Mouse (Mus musculus) kidney, embryonic 16.5 days (tissue): ENCODE results near the gene Gadd45g. TPM values are rescaled to one million over a fixed set of nuclear protein-coding genes. Genes with fewer than 3 reads are reported as not detected.

Experiments used
- ATAC-seq: fragments of 200-750 bp; cut with Nextera tagmentation; 2 replicates; pipeline ENCODE4 v1.8.0; 2017; ENCODE audit warnings: moderate TSS enrichment; ENCODE audit not compliant: low FRiP score, low TSS enrichment
- H3K27ac ChIP-seq: fragments of 300-500 bp; sonication (generic); 2 replicates; pipeline ENCODE4 v1.5.1; 2014; ENCODE audit warnings: low read length
- H3K27me3 ChIP-seq: fragments of 300-500 bp; sonication (generic); 2 replicates; pipeline ENCODE4 v1.6.1; 2014; ENCODE audit warnings: low read length, control low read depth, mixed read lengths; ENCODE audit not compliant: insufficient read depth
- H3K36me3 ChIP-seq: fragments of 300-500 bp; sonication (generic); 2 replicates; pipeline ENCODE4 v1.6.1; 2014; ENCODE audit warnings: low read length, control low read depth, mixed read lengths; ENCODE audit not compliant: insufficient read depth
- H3K4me1 ChIP-seq: fragments of 300-500 bp; sonication (generic); 2 replicates; pipeline ENCODE4 v1.6.1; 2014; ENCODE audit warnings: low read length, control low read depth, mixed read lengths; ENCODE audit not compliant: insufficient read depth
- H3K4me2 ChIP-seq: fragments of 300-500 bp; sonication (generic); replicated peaks from 2 replicates; pipeline ENCODE4 v1.6.1; 2014; ENCODE audit warnings: low read depth, low read length
- H3K4me3 ChIP-seq: fragments of 300-500 bp; sonication (generic); 2 replicates; pipeline ENCODE4 v1.5.1; 2014; ENCODE audit warnings: mild to moderate bottlenecking, low read length
- H3K9ac ChIP-seq: fragments of 300-500 bp; sonication (generic); replicated peaks from 2 replicates; pipeline ENCODE4 v1.6.1; 2014; ENCODE audit warnings: low read length
- H3K9me3 ChIP-seq: fragments of 300-500 bp; sonication (generic); 2 replicates; pipeline ENCODE4 v1.6.1; 2016; ENCODE audit warnings: low read length, control low read depth
- WGBS: fragments of 180-500 bp; shearing (Covaris S2); extraction: QIAGEN DNeasy Blood & Tissue Kit; methylation state at CpG from one replicate; pipeline ENCODE4 v1.1.7; 2014; 5-methylcytosine and 5-hydroxymethylcytosine counted together
- polyA plus RNA-seq: library from polyadenylated mRNA; unstranded; fragments of >200 nt; fragmentation: Nextera tagmentation; extraction: Ambion mirVana; gene quantifications from 2 replicates; pipeline ENCODE4 v1.2.1, GENCODE M21; 2015

Gadd45g gene
- polyA plus RNA-seq, result 45.8 and 48.5 TPM in 2 replicates

GRCm38 (mm10) chr13:51846301-51846867 is at the start of gene Gadd45g:
Gene Gadd45g, plus strand, starts transcription at chr13:51846678.
- Histone ChIP-seq H3K36me3 (no peaks in the 10 kb centered on the region), H3K4me2 (peak within 1 kb of the TSS; percentile 98), H3K4me3 (peak within 1 kb of the TSS; percentile 80), H3K27me3 (peaks cover 2% of the 10 kb centered on the region), H3K4me1 (peaks cover 49% of the 10 kb centered on the region), H3K9me3 (no peaks in the 10 kb centered on the region), H3K27ac (peak within 1 kb of the TSS; percentile 88), H3K9ac (peak within 1 kb of the TSS; percentile 89)
- peak; percentile 75 for ATAC-seq
- under 1% methylated on average over 31 of the region's 31 CpGs for WGBS

DNA sequence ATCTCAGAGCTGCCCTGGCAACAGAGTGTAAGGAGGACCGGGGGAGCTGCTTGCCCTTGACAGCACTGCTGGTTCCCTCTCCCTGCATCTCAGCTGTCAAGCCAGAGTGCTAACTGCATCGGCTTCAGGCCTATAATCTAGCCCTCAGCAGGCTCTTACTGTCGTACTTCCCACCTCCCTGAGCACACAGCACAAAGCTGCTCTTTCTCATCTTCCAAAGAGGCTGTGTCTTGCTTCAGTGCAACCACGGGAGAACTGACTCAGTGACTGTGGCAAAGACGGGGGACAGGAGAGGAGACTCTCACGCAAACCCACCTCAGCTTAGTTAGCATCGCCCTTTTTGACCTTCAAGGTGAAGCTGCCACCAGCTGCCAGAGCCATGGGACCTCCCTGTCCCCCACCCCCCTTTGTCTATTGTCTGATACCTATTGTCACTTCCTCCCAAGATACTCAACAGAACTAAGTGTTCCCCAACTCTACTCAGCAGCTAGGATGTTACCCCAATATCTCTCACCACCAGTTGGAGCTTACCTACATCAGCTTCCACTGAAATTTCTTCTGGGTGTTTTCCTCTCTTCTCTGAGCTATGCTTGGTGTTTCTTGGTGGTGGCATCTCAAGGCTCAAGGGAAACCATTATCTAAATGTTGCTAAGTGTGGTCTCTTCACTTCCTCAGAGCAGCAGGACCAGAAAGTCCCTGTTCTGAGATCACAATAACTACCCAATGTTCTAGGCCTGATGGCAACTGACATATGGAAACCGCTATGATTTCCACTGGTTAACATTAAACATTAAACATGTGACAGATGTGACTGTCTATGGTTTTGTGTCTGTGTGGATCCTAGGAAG is 48.4 kb upstream of the Gadd45g start:
- WGBS, result 49% methylated on average over 8 of the region's 8 CpGs
- no peak overlapping the region for H3K4me3 ChIP-seq
- H3K9me3 ChIP-seq, result no peaks in the 10 kb centered on the region
- peaks cover 2% of the 10 kb centered on the region; the same call in 1 of the 2 replicates for H3K4me1 ChIP-seq
- no peak overlapping the region for H3K9ac ChIP-seq
- H3K27ac ChIP-seq, result no peak overlapping the region
- no peaks in the 10 kb centered on the region for H3K36me3 ChIP-seq
- no peaks in the 10 kb centered on the region for H3K27me3 ChIP-seq
- H3K4me2 ChIP-seq, result no peak overlapping the region
- ATAC-seq, result no peak

DNA sequence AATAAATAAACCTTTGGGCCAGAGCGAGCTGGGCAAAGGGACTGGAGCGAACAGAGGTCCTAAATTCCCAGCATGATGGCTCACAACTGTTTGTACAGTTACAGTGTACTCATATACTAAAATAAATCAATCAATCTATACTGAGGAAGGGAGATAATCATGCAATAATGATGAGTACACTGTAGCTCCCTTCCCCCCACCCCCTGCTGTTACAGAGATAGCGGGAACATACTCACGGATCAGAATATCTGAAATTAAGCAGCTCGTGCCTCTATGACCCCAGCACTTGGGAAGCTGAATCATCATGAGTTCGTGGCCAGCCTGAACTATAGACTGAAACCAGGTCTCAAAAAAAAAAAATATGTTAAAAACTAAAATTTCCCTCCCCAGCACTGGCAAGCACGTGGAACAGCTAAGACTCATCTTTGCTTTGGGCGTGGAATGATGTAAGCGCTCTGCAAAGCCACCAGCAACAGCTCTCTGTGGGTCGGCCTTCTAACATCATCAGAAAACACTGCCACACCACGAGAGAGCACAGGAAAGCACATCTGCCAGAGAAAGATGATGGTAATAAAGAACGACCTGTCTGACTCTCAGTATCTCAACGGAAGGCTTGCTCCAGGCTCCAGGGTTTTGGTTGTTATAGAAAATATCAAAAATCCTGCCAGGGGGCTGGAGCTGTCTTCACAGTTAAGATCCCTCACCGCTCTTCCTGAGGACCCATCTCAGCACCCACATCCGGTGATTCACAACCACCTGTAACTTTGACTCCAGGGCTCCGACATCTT is 46.5 kb upstream of the Gadd45g start:
- Histone ChIP-seq H3K4me3 (no peak overlapping the region), H3K9me3 (no peaks in the 10 kb centered on the region), H3K27ac (no peak overlapping the region), H3K27me3 (no peaks in the 10 kb centered on the region), H3K4me1 (no peaks in the 10 kb centered on the region), H3K4me2 (no peak overlapping the region), H3K9ac (no peak overlapping the region), H3K36me3 (no peaks in the 10 kb centered on the region)
- WGBS, result 84% methylated on average over 16 of the region's 16 CpGs
- no peak for ATAC-seq

DNA sequence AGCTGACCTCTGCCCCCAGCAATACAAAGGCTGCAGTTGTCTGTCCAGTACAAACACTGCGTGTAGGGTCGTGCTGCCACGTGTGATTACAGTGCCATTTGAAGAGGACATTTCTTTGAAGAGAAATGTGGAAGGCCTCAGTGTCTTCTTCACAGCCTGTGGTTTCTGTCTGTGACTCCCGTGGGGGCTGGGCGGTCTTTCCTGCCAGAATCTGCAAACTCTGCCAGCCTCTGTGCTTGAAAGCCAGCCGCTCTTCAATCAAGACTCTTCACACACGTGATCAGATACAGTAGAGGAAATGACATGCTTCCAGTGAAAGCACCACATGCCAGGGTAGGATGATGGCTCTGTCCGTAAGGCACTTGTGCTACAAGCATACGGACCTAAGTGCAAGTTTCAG is 45.6 kb upstream of the Gadd45g start:
- no peaks in the 10 kb centered on the region for H3K4me1 ChIP-seq
- no peak overlapping the region for H3K4me2 ChIP-seq
- no peaks in the 10 kb centered on the region for H3K36me3 ChIP-seq
- 61% methylated on average over 9 of the region's 9 CpGs for WGBS
- H3K27me3 ChIP-seq, result no peaks in the 10 kb centered on the region
- no peak overlapping the region for H3K4me3 ChIP-seq
- no peaks in the 10 kb centered on the region for H3K9me3 ChIP-seq
- ATAC-seq, result no peak
- no peak overlapping the region for H3K9ac ChIP-seq
- no peak overlapping the region for H3K27ac ChIP-seq

- Histone ChIP-seq H3K27ac (no peak overlapping the region), H3K27me3 (no peaks in the 10 kb centered on the region), H3K9me3 (no peaks in the 10 kb centered on the region), H3K36me3 (no peaks in the 10 kb centered on the region), H3K9ac (no peak overlapping the region), H3K4me2 (no peak overlapping the region), H3K4me3 (no peak overlapping the region), H3K4me1 (no peaks in the 10 kb centered on the region)
- WGBS, result 70% methylated on average over 4 of the region's 4 CpGs
- no peak for ATAC-seq
These were observed 40.8 kb upstream of the Gadd45g start for GRCm38 (mm10) chr13:51805634-51806033.

- ATAC-seq, result no peak
- H3K9ac ChIP-seq, result no peak overlapping the region
- no peak overlapping the region for H3K4me2 ChIP-seq
- H3K9me3 ChIP-seq, result no peaks in the 10 kb centered on the region
- H3K4me1 ChIP-seq, result no peaks in the 10 kb centered on the region
- no peak overlapping the region for H3K27ac ChIP-seq
- 84% methylated on average over 15 of the region's 15 CpGs for WGBS
- no peaks in the 10 kb centered on the region for H3K36me3 ChIP-seq
- H3K27me3 ChIP-seq, result no peaks in the 10 kb centered on the region
- H3K4me3 ChIP-seq, result no peak overlapping the region
These were observed 40.3 kb upstream of the Gadd45g start for GRCm38 (mm10) chr13:51806220-51806619.

- no peak overlapping the region for H3K4me2 ChIP-seq
These were observed 38.3 kb upstream of the Gadd45g start for GRCm38 (mm10) chr13:51808141-51808540.

DNA sequence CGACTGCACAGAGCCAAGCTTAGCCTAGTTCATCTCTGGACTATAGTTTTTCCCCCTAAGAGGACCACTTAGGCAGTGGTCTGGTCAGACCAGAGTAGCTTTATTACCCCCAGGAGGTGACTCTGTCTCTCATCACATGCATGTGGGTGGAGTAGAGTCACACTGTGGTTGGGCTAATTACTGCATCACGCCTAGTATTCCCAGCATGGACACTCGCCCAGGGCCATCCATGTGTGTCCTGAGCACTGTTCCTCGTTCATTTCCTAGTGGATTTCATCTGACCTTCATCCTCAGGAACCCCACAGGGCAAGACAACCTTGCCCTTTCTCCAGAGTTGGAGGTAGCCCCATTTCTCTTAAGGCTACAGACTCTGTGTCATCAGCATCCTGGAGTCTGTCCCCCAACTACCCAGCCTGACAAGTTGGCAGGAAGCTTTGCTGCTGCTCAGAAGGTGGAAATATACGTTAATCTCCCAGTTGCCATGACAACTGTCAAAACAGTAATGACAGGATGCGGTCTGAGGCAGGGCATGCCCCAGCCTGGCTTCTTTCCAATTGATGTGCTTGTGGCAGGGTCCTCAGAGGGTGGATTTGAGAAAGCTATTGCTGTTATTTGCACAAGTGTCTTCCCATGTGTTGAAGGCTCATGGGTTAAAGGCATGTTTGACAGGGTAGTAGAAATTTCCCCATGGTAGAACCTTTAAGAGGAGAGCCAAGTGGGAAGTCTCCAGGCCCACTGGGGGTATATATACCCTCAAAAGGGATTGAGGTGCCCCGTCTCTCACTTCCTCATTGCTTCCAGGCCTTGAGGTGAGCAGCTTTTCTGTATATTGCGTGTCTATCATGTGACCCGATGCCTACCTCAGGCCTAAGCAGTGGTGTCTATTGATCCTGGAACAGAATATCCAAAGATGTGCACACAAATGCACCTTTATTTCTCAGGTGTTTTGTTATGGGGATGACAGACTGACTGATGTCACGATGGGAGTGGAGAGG is 32.6 kb upstream of the Gadd45g start:
- Histone ChIP-seq H3K4me2 (no peak overlapping the region), H3K27ac (no peak overlapping the region), H3K9me3 (no peaks in the 10 kb centered on the region), H3K27me3 (no peaks in the 10 kb centered on the region), H3K4me1 (0 out of 2 replicates have a peak, but pooled peaks cover 4% of the 10 kb centered on the region), H3K4me3 (no peak overlapping the region), H3K9ac (no peak overlapping the region), H3K36me3 (no peaks in the 10 kb centered on the region)
- ATAC-seq, result no peak
- whole genome bisulfite sequencing, result 52% methylated on average over 10 of the region's 10 CpGs

More at GRCm38 (mm10) chr13:51808141-51808540, 38.3 kb upstream of the Gadd45g start:
- no peak overlapping the region for H3K9ac ChIP-seq
- H3K27me3 ChIP-seq, result no peaks in the 10 kb centered on the region
- no peaks in the 10 kb centered on the region for H3K36me3 ChIP-seq
- no peaks in the 10 kb centered on the region for H3K9me3 ChIP-seq
- no peaks in the 10 kb centered on the region for H3K4me1 ChIP-seq
- no peak overlapping the region for H3K27ac ChIP-seq
- peak; percentile 49; the same call in 1 of the 2 replicates for ATAC-seq
- H3K4me3 ChIP-seq, result no peak overlapping the region
- WGBS, result 33% methylated on average over 12 of the region's 12 CpGs

DNA sequence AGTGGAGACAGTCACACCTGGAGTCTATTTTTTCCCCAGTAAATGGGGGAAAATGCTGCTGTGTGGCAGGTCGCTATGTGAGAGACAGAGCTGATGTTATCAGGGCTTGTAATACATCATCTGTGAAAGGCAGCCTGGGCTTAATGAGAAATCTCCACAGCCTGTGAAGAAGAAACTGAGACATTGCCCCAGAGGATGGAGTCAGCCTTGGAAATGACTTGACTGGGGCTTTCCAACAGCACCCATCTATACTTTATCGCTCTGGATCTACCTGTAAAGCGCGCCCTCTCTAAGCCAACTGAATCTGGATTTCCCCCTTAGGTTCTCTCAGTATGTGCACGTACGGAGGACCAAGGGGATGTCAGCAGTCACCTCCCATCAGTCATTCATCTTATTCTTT is 31.8 kb upstream of the Gadd45g start:
- no peak overlapping the region for H3K4me3 ChIP-seq
- H3K36me3 ChIP-seq, result no peaks in the 10 kb centered on the region
- no peaks in the 10 kb centered on the region for H3K9me3 ChIP-seq
- no peak for ATAC-seq
- H3K27me3 ChIP-seq, result no peaks in the 10 kb centered on the region
- H3K27ac ChIP-seq, result no peak overlapping the region
- H3K4me1 ChIP-seq, result 0 out of 2 replicates have a peak, but pooled peaks cover 4% of the 10 kb centered on the region
- no peak overlapping the region for H3K9ac ChIP-seq
- no peak overlapping the region for H3K4me2 ChIP-seq
- 84% methylated on average over 6 of the region's 6 CpGs for WGBS
